Mouse (Mus musculus) lung, postnatal 0 days (tissue): ENCODE measurements around the gene Ccdc137.

Source experiments
- CTCF ChIP-seq: IDR thresholded peaks from 2 replicates; pipeline ENCODE4 v1.5.1; 2016; ENCODE audit warnings: antibody characterized with exemption, mild to moderate bottlenecking
- EP300 ChIP-seq: IDR thresholded peaks from 2 replicates; pipeline ENCODE4 v1.6.1; 2016; ENCODE audit warnings: antibody characterized with exemption, mild to moderate bottlenecking, control low read depth

DNA sequence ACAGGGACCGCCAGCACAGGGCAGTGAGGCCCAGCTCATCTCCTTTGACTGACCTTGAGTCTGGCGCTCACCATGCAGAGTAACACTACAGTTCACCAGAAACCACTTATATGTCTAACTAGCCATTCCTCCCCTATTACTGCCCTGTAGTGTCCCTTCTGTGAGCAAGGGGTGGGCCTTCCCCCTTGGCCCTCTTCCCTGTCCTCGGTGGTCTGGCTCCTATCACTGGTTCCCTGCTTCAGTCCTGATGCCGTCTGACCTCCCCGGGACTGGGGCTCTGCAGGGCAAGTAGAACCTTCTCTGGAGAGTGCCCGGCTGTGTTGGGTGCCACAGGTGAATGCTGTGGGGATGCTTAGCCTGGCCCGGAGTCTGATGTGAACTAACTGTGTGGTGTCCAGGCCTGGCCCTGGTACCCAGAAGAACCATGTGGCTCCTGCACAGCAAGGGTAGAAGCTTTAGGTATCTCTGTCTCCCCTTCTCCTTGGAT, 25.6 kb downstream of the Ccdc137 start:
- TF ChIP-seq EP300 (no peak), CTCF (no peak)
